ENCODE assay signal across 29 mouse cellular contexts in genomic region chr8:106638768-106639295, GRCm38 (mm10). TPM values are rescaled to one million over a fixed set of nuclear protein-coding genes. Genes with fewer than 3 reads are reported as not detected.
DNase-seq lines count a peak whose midpoint lies in the region; TF ChIP-seq lines count a peak whose summit lies in the region.
"Had no signal": no experiment of that assay in that cellular context is flagged by ENCODE, and none has a peak within 500 bp of the region (broad histone marks: within the 10 kb centered on the region; RNA-seq: fewer than 3 reads in every experiment).

No protein-coding gene starts in this region.

- no peaks in the 10 kb centered on the region for H3K36me3 ChIP-seq in liver, adult 2 months (ENCODE audit: control insufficient read depth, insufficient read depth, low read length)
- H3K36me3 ChIP-seq in ES-Bruce4 (ENCODE audit: control insufficient read depth, insufficient read depth, low read length, poor library complexity, severe bottlenecking) = peaks cover 9% of the 10 kb centered on the region
- H3K36me3 ChIP-seq: hindbrain, embryonic 10.5 days; hindbrain, embryonic 15.5 days; limb, embryonic 13.5 days; liver, embryonic 13.5 days; midbrain, embryonic 13.5 days; neural tube, embryonic 13.5 days had no signal

- H3K9ac ChIP-seq in liver, adult 2 months (ENCODE audit: low read depth, low read length) = no peak overlapping the region
- no peak overlapping the region for H3K9ac ChIP-seq in ES-Bruce4 (ENCODE audit: low read depth, poor library complexity, severe bottlenecking)
- H3K9ac ChIP-seq: forebrain, embryonic 13.5 days; hindbrain, embryonic 15.5 days; limb, embryonic 13.5 days; liver, embryonic 13.5 days; lung, embryonic 14.5 days; midbrain, embryonic 13.5 days; neural tube, embryonic 13.5 days had no signal

- no peak for TF ChIP-seq CTCF in liver, adult 2 months (IDR thresholded peaks at IDR 0.05; ENCODE audit: low read depth, low read length)
- no peak for TF ChIP-seq CTCF in ES-Bruce4 (IDR thresholded peaks at IDR 0.05; ENCODE audit: low read depth, low read length)

- 61% methylated on average over 7 of the region's 7 CpGs for WGBS in liver, adult 2 months

- peak; percentile 49 for DNase-seq in kidney, adult 18-20 months
- no peak for DNase-seq in kidney, postnatal 14 days
- peak; percentile 55 for DNase-seq in liver, adult 2 months (ENCODE audit: extremely low read depth, low read depth, low spot score)
- no peak for DNase-seq in liver
- DNase-seq in kidney, postnatal 36 days = peak; percentile 68 to 71
- DNase-seq in spleen, adult 12 weeks (ENCODE audit: low spot score) = no peak
- no peak for DNase-seq in left cerebral cortex, adult 11 months (ENCODE audit: low spot score)
- DNase-seq: adrenal gland, adult 2 months; adrenal gland, postnatal 36 days; cerebellum, adult 2 months; cerebellum, postnatal 14 days; gastrocnemius, postnatal 10 days; heart, postnatal 14 days; liver, embryonic 13.5 days; lung, embryonic 14.5 days; right cerebral cortex, postnatal 14 days; spleen, adult 18-20 months; thymus, adult 18-20 months; thymus, postnatal 25 days had no signal

- no peaks in the 10 kb centered on the region for H3K9me3 ChIP-seq in ES-Bruce4 (replicated peaks; ENCODE audit: control insufficient read depth, insufficient read depth, low read length, poor library complexity, severe bottlenecking)
- H3K9me3 ChIP-seq: forebrain, embryonic 13.5 days; hindbrain, embryonic 10.5 days; hindbrain, embryonic 15.5 days; limb, embryonic 13.5 days; liver, embryonic 13.5 days; midbrain, embryonic 13.5 days; neural tube, embryonic 13.5 days had no signal

- no peak for TF ChIP-seq EP300 in ES-Bruce4 (IDR thresholded peaks at IDR 0.05; ENCODE audit: insufficient read depth, low read depth, low read length)

- H3K27me3 ChIP-seq in liver, adult 2 months (ENCODE audit: control insufficient read depth, insufficient read depth, low read length) = no peaks in the 10 kb centered on the region
- no peaks in the 10 kb centered on the region for H3K27me3 ChIP-seq in ES-Bruce4 (ENCODE audit: control insufficient read depth, insufficient read depth, low read length, poor library complexity, severe bottlenecking)
- H3K27me3 ChIP-seq: forebrain, embryonic 13.5 days; hindbrain, embryonic 15.5 days; limb, embryonic 13.5 days; liver, embryonic 13.5 days; midbrain, embryonic 13.5 days; neural tube, embryonic 13.5 days had no signal

- no peak for TF ChIP-seq POLR2A in liver, adult 2 months (IDR thresholded peaks at IDR 0.05; ENCODE audit: extremely low read depth, insufficient read depth, low read length)
- TF ChIP-seq POLR2A in ES-Bruce4 (IDR thresholded peaks at IDR 0.05; ENCODE audit: insufficient read depth, low read length) = no peak

- H3K79me2 ChIP-seq in liver, adult 2 months (ENCODE audit: control insufficient read depth, insufficient read depth, low read length) = no peaks in the 10 kb centered on the region

- H3K4me3 ChIP-seq in liver, adult 2 months (ENCODE audit: insufficient read depth, low read depth, low read length) = no peak overlapping the region
- no peak overlapping the region for H3K4me3 ChIP-seq in ES-Bruce4 (ENCODE audit: low read depth, low read length)
- H3K4me3 ChIP-seq: forebrain, embryonic 13.5 days; hindbrain, embryonic 10.5 days; hindbrain, embryonic 15.5 days; left cerebral cortex, adult 2 months; limb, embryonic 13.5 days; liver, embryonic 13.5 days; midbrain, embryonic 13.5 days; neural tube, embryonic 13.5 days had no signal

- H3K27ac ChIP-seq in liver, adult 2 months (replicated peaks; ENCODE audit: insufficient read depth, low read depth, low read length) = no peak overlapping the region
- peak overlapping the region; percentile 37 for H3K27ac ChIP-seq in ES-Bruce4 (ENCODE audit: insufficient read depth, low read length)
- H3K27ac ChIP-seq: forebrain, embryonic 13.5 days; hindbrain, embryonic 10.5 days; hindbrain, embryonic 15.5 days; left cerebral cortex, adult 2 months; limb, embryonic 13.5 days; liver, embryonic 13.5 days; macrophage; midbrain, embryonic 13.5 days; neural tube, embryonic 13.5 days had no signal

- H3K4me1 ChIP-seq in liver, adult 2 months (ENCODE audit: control insufficient read depth, insufficient read depth, low read length) = peaks cover 13% of the 10 kb centered on the region
- H3K4me1 ChIP-seq in ES-Bruce4 (ENCODE audit: control insufficient read depth, insufficient read depth, low read length) = peaks cover 20% of the 10 kb centered on the region
- H3K4me1 ChIP-seq: hindbrain, embryonic 15.5 days; neural tube, embryonic 13.5 days had no signal

RNA-seq across cellular contexts. Expression of gene Cdh1, which starts 35.7 kb away (rescaled TPM):
- 17.5 and 29.9 TPM in 2 replicates for total RNA-seq in liver, adult 2 months (2014; rRNA removed)
- 8.8 and 19.8 TPM in 2 replicates for polyA plus RNA-seq in liver, adult 2 months (2012; rRNA removed)
- 347 and 358 TPM in 2 replicates for polyA plus RNA-seq in ES-Bruce4 (2011; ENCODE audit: insufficient read depth, insufficient read length, low read depth, missing spikeins)
- total RNA-seq: adrenal gland, postnatal 36 days; megakaryocyte-erythroid progenitor cell, adult 5-6 weeks had no signal

RNA-seq across cellular contexts. Expression of gene Tango6, which starts 44.0 kb away (rescaled TPM):
- 2.1 and 3.2 TPM in 2 replicates for total RNA-seq in liver, adult 2 months (2014; rRNA removed)
- polyA plus RNA-seq in liver, adult 2 months (2012; rRNA removed) = 3.4 and 4.0 TPM in 2 replicates
- polyA plus RNA-seq in ES-Bruce4 (2011; ENCODE audit: insufficient read depth, insufficient read length, low read depth, missing spikeins) = 12.5 and 14.1 TPM in 2 replicates

Comparison
In these comparisons a context has a peak if more than half of its experiments do, and no peak if none do; other contexts are left out.
1. DNase-seq: peak in kidney, adult 18-20 months (single experiment), liver, adult 2 months (single experiment) and kidney, postnatal 36 days (2 of 2); none in kidney, postnatal 14 days (single experiment), liver (single experiment), spleen, adult 12 weeks (single experiment) and left cerebral cortex, adult 11 months (single experiment).
2. RNA of gene Cdh1, which starts 35.7 kb away (polyA plus RNA-seq): 347 to 358 TPM in ES-Bruce4; 8.8 to 19.8 TPM in liver, adult 2 months; every median in the first group is over 10 times any median in the second.